Mouse (Mus musculus): ENCODE measurements at regions not wholly inside any gene's neighbourhood (a gene's known extent, or its start where the extent isn't known, plus 50 kb on each side); places are given as distances from the start of the nearest gene placed in this dataset.

DNA sequence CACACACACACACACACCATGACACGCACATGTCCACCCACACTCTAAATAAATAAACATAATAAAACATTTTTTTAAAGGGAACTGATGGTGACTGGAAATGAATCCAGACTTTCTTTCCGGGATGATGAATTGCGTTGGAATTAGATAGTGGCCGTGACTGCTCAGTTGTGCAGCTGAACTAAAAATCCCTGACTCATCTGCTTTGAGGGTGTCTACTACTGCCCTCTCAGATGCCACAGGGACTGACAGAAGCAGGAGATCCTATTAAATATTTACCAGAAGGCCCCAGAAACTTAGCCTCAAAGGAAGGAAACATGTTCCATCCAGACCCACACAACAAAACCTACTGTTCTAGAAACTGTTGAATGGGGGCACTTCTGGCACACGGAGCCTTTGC lies 65.7 kb downstream of the Polr2m start:
- no peak for DNase-seq (ENCODE audit: low read depth)

DNA sequence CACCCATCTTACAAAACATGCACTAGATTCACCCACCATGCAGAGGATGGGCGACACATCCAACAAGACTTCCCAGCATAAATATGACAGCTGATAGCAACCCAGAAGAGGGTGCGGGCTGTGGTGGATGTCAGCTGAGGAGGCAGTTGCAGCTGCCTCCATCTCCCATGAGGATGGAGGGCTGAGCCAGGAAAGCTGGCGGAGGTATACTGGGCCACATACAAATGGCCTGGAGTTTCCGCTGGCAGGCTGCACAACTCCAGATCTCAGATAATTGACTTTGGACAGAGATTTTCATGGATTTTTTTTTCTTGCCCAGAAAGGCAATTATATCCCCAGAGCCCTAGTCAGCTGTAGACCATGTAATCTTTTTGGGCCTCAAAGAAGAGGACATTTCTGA lies 67.2 kb downstream of the Polr2m start:
- no peak for DNase-seq (ENCODE audit: low read depth)

DNA sequence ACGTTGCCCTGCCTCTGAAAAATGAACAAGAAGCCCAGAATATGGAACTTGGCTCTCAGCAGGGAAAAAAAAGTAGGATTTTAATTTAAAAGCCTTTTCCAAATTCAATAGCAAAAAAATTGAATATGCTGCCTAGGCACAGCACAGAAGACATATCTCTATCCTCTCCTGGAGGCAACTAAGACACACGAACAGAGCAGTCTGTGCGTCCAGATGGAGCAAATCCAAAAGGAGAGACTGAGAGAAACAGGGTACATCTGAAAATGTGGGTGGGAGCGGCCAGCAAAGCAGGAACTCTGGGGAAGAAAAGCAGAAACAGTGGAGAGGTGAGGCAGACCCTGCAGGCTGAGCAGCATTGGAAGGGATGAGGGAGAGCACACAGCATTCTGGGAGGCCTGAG lies 68.5 kb downstream of the Polr2m start:
- DNase-seq (ENCODE audit: low read depth): no peak

DNA sequence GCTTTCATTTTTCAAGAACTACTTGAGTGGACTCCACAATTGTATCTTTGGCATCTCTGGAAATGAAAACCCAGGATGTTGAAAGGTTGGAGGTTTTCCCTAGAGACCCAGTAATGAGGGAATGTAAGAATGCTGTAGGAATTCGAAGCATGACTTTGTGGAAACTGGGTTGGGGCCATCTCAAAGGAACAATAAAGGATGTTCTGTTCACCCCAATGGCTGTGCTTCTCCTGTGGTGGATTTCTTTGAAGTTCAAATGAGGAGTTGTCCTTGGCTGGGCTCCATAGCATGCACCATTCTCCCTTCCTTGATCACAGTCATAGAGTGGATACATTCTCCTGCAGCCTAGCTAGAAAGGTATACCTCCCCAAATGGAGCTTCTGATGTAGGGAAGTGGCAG lies 74.6 kb downstream of the Polr2m start:
- DNase-seq (ENCODE audit: low read depth): no peak

DNA sequence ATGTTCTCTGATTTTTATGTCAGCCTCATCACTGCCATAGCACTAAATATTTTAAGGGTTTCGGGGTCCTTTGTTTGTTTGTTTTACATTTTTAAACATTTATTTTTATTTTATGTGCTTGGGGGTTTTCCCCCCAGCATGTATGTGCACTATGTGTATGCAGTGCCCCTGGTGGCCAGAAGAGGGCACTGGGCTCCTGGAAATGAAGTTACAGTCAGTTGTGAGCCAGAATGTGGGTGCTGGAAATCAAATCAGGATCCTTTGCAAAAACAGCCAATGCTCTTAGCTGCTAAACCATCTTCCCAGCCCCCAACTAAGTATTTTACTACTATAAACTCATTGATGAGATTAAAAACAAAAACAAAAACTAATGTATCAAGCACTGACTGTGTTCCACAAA lies 75.8 kb downstream of the Polr2m start:
- DNase-seq (ENCODE audit: low read depth): no peak

DNA sequence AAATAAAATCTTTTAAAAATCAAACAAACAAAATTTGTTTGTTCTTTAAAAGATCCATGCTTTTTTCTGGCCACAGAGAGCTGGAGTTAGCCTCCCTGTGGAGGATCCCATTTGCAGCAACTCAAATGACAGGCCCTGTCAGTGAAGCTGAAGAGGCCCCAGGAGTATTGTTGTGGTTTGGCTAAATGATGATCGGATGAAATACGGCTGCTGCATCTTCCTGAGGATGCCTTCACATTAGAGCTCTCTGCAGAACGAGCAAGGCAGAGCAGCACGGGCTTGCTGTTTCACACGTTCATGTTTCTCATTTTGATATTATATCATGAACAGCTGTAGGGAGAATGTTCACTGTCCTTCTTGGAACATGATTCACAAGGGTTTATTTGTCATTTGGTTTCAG lies 76.8 kb downstream of the Polr2m start:
- no peak for DNase-seq (ENCODE audit: low read depth)

DNA sequence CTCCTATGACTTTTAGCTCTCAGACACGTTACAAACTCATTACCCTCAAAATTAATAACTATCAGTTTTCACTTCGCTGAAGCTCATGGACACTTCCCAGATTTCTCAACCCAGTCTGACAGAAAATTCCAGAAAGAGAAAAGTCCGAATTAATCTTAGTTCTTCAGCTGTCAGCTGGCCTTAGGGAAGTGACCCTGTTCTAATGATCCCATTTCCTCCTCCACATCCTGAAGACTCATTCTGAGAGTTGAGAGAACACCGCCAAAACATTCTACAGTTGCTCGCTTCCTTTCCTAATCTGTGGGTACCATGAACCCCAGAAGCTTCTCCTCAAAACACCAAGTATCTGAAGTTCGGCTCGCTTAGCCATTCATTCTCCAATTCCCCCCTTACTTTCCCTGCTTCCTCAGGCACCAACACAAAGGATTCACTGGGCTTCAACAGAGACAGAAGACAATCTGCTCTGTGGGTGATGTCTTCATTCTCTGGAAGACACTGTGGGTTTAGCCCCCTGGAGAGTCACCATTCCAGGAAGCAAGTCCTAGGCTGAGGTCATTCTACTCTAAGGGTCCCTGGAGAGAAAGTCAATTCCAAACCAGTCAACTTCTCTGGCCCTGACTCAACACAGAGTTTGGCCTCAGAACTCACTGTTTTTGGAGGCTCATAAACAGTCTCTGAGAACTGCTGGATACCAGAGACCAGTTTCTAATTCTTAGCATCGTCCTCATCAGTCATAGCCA lies 81.2 kb downstream of the Polr2m start:
- DNase-seq (ENCODE audit: low read depth): no peak

DNA sequence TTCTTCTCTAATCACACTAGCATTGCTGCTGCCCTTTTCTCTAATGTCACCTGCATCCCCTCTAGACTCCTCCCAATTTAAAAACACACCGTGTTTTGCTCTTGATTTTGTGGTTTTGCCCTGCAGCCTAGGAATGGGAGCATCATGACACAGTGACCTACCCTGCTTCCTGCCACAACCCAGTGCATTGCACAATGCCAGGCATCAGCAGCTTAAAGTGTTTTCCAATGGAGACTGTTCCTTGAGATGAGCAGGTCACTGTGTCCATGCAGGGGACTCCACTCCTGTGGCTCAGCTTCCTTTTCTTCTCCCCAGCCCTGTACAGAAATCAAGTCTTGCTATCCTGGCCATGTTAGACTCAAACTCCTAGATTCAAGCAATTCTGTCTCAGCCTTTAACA lies 84.1 kb downstream of the Polr2m start:
- peak; percentile 57 for DNase-seq (ENCODE audit: low read depth)

DNA sequence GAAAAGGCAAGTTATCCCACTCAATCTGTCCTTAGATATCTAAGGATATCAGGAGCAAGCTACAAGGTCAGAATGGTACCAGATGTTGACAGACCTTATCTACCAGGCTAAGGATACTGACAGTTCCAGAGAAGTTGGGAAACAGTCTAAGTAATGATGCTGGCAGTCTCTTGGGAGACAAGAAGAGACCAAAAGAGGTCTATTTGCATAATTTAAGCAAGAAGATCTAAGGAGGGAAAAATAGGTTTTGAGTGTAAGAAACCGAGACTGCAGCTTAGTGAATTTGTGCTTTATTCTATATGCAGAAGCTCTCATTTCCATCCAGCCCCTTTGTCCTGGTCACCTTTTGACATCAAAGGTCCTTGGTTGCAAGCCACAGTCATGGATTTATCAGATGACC lies 86.4 kb downstream of the Polr2m start:
- DNase-seq (ENCODE audit: low read depth): no peak

DNA sequence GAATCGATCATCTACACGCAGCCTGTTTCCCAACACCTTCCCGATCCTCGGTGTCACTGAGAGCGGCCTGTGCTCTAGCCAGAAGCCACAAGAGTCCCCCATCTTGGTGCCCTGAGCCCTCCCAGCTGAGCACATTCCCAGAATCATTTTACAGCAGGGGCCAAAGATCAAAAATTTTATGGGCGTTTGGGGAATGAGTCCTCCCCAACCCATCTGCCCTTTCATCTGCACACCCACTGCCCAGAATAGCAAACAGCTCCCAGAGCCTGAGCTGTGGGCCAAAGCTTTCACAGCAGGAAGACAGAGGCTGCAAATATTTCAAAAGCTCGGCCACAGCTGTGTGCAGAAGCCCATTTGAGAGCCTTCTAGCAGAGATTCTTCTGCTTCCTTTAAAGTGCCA lies 89.0 kb downstream of the Polr2m start:
- no peak for DNase-seq (ENCODE audit: low read depth)

DNA sequence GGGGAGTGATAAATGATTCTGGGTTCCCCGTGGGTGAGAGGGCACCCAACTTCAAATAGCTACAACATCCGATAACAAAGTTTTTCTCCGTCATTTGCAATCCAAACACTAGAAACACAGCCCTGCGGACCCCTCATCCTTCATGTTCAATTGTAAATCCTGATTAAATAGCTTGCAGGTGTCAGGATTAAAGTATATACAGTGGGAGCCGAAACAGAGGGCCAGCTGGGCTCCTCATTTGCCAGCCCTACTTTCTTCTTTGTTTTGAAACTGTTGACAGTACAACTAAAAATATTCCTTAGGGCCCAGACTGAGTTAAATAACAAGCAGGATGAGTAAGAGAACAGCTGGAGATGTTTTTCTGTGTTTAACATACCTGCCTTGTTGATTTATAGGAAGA lies 95.5 kb downstream of the Polr2m start:
- no peak for DNase-seq (ENCODE audit: low read depth)

DNA sequence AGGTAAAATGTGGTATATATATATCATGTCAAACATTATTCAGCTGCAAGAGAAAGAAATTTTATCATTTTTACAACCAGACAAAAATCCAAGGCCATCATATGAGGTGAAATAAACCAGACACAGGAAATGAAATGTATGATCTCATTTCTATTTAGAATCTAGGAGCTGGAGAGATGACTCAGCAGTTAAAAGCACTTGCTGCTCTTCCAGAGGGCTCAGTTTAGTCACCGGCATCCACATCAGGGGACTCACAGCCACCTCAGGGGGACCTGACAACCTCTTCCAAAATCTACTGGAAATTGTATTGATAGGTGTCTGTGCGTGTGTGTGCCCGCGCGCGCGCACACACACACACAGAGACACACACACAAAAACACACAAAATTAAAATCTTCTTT lies 98.3 kb downstream of the Polr2m start:
- peak; percentile 55 for DNase-seq (ENCODE audit: low read depth)

DNA sequence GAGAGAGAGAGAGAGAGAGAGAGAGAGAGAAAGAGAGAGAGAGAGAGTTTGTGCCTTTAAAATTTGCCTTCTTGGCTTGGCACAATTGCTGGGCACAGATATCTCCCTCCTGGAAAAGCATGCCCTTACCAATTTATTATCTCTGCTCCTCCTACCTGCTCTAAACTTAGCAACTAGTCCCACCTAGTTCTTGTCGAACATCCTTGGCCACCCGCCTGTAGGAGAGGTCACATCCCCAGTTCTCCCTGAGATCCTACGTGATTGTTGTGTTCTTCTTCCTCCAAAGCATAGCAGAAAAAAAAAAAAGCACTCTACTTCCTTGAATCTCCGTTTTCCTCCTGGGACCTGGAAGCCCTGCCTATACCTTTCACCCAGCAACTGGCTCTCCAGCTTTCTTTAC lies 101.8 kb downstream of the Polr2m start:
- no peak for DNase-seq (ENCODE audit: low read depth)

DNA sequence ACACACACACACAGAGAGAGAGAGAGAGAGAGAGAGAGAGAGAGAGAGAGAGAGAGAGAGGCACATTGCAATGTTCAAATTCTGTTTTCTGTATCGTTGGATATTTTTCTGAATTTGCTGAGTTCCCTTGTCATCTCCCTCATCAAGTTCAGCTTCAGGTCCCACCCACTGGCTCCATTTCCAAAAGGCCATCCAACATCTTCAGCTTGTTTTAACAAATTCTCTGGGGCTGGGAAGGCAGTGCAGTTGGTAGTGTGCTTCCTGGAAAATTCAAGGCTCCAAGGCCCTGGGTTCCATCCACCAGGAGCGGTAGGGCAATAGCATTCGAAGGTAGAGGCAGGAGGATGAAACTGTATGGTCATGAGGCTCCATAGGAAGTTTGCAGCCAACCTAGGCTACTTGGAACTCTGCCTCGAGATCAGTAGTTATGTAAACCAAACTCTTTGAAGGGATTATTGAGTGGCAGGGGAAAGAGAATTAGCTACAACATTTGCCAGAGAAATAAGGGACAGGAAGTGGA lies 105.9 kb downstream of the Polr2m start:
- no peak for DNase-seq (ENCODE audit: low read depth)

DNA sequence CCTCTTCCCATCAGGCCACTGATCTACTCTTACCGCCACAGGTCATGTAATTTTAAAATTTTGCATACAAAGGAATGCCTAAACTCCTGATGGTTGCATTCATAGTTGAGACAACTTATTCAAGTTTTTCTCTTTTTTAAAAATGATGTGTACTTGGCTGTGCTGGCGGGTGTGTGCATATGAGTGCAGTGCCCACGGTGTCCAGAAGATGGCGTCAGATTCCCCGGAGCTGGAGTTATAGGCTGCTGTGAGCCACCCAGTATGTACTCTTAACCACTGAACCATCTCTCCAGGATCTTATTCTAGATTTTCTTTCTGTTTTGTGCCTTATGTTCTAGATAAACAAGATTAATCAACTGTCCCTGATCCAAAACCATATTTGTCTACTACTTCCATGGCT lies 116.0 kb downstream of the Polr2m start:
- DNase-seq (ENCODE audit: low read depth): no peak

DNA sequence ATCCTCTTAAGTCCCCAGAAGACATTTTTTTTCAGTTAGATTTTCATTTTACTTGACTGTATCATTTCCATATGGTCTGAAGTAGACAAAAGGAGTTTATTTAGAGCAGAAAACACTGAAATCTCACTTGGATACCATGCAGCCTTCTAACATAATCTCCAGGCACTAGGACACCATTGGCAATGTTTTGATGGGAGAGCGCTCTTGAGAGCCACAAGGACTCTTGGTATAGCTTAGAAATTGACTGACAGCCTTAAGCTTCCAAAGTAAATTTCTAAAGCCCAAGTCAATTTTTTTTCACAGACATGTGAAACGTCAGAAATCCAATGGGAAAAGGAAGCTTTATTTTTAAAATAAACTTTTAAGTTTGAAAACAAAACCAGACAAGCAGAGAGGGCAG lies 116.5 kb downstream of the Polr2m start:
- no peak for DNase-seq (ENCODE audit: low read depth)

DNA sequence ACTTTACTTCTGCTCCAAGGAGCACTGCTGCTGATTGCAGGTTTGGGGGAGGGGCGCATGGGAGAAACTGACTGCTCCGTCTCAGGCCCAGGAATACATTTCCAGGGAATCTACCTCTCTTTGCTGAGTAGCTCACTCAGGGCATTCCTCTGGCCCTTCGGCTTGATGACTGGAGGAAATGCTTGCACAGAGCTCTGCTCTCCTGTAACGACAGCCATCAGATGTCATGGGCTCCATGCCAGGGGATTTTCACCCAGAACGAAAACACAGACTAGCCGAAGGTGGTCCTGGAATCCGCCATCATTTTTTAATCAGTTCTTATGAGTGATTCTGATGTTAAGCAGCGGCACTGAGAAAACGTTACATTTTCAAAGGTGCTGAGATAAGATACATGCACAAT lies 119.2 kb downstream of the Polr2m start:
- DNase-seq (ENCODE audit: low read depth): no peak

DNA sequence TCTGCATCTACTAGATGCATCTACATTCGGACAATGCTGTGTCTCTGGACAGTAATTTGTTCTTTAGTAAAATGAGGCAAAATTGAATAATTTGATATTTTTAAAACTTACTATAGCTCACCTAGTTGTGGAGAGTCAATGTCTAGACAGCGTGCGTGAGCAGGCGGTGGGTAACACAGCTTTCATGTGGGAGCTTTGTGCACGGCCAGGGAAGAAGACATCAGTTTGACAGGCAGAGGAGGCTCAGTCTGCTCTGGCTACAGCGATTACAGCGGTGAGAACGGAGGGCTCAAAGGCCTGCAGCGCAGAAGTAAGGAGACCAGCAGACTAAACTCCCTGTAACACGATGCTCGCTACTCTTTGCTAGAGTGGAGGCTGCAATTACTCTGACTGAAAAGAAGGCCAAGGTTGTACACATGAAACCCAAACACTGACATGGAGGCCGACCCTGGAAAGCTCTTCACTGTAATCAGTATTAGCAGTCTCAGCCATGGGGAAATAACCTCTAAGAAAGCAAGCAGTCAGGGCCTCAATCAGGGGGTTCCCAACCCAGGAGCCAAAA lies 120.5 kb downstream of the Polr2m start:
- no peak for DNase-seq (ENCODE audit: low read depth)

DNA sequence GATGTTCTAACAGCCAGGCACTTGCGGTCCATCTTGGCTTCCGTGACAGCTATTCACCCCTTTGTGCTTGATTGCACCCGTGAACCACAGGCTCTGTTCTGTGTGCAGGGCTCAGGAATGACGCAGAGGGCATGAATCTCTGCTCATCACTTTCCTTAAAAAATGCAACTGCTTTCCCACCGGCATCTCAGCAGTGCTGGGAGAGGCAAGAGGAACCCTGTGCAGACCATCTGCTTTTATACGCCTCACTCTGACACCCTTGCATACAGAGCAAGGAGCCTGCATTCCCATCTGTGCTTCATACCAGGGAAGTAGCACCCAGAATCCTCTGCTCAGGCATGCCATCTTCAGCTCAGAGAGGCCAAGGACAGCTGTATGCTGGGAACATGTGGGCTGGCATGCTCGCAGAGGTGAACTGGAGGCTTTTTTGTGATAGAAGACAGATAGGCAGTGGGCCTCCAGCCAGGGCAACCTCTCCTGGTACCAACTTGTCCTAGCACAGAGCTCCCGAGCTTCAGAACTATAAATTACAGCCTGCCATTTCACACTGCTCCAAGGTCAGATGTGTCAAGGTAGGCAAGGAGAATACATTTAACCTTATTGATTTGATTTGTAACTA lies 121.6 kb downstream of the Polr2m start:
- DNase-seq (ENCODE audit: low read depth): no peak

DNA sequence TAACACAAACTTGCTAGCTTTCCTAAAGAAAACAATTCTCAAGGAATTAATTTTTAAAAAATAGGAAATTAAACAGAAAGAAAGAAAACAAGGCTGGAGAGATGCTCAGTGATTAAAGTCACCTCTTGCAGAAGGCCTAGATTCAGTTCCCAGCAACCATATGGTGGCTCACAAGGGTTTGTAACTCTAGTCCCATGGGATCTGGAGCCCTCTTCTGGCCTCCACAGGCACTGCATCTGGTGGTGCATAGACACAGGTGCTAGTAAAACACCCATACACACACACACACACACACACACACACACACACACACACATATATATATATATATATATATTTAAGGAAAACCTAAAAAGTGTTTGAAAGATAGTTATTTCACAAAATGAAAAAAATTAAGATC lies 123.3 kb downstream of the Polr2m start:
- DNase-seq (ENCODE audit: low read depth): no peak

DNA sequence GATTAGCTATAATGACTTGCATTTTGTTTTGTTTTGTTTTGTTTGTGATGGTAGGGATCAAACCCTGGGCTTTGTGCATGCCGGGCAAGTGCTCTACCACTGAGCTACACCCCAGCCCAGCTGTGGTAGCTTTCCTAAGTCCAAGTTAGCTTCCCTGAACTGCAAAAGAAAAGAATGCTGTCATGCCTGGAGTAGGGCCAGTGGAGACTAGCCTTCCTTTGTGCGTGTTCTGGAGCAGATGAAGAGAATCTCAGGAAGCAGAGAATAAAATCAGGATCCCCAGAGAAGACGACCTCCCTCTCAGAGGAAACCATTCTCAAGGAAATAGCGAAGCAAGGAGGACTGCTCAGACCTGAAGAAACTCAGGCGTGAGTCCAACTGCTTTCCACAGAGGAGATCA lies 123.8 kb downstream of the Polr2m start:
- no peak for DNase-seq (ENCODE audit: low read depth)

DNA sequence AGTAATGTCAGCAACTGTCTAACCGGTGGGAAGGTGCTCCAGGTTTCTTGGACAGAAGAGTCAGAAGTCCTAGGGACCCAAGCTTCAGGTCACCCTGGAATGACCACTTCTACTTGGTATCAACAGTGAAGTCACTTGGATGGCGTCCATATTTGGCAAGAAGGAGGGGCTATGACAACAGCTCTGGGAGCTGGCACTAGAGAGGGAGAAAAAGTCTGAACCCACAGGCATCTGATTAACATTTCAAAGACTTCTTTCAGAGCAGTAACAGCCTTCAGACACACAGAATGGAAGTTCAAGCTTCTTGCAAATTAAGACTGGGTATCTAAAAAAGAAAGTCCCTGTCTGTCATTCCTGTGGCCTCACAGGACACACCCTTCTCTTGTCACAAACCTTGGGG lies 124.4 kb downstream of the Polr2m start:
- no peak for DNase-seq (ENCODE audit: low read depth)

DNA sequence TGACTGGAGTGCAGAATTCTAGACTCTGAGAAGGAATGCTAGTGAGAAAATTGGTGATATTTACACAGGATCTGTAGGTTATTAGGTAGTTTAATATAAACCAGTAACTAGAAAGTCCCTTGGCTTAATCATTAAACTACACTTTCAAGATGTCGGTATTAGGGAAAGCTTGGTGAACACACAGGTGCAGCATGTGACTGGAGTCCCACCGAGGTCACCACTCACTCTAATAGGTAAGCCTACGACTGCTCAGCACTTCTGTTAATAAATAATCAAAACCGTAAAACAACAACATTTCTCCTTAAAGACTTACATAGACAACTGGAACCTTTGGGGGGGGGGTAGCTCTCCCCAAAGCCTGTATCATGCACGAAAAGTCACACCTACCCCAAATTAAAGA lies 125.1 kb downstream of the Polr2m start:
- DNase-seq (ENCODE audit: low read depth): no peak

DNA sequence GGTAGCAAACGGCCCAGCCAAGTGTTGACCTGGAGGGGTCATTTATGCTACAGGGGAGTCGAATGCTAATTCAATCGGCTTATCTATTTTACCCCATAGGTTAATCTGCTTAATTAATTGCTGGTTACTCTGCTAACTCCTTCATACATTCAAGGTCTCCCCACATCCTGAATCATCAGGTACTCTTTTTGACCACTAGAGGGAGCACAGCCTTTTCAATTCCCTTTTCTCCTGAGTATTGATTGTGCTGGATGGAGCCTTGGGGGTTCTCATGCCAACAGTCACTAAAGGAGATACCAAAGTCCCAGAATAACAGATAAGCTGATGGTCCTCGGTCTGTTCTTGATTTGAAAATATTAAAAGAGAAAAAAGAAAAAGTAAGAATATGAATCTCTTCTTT lies 126.8 kb downstream of the Polr2m start:
- DNase-seq (ENCODE audit: low read depth): peak; percentile 30

Measured in 416B (cell line).